Mouse (Mus musculus): ENCODE measurements around the gene Ltbr.
"Not testable (repeated sequence)": the region's sequence is repeated elsewhere in the genome, so short reads cannot be mapped to it uniquely, and the experiment has no call there.

The Ltbr gene

GRCm38 (mm10) chr6:125312581-125313355 lies 917 bp downstream of the Ltbr start:
- DNase-seq (ENCODE audit: extremely low spot score, low read depth, low spot score): no peak

- no peak for DNase-seq (ENCODE audit: extremely low spot score, low read depth, low spot score)
These were observed 1.5 kb downstream of the Ltbr start for GRCm38 (mm10) chr6:125312171-125312570.

GRCm38 (mm10) chr6:125309406-125309805 lies 4.3 kb downstream of the Ltbr start:
- no peak for DNase-seq (ENCODE audit: extremely low spot score, low read depth, low spot score)

GRCm38 (mm10) chr6:125308921-125309320 lies 4.8 kb downstream of the Ltbr start:
- no peak for DNase-seq (ENCODE audit: extremely low spot score, low read depth, low spot score)

- DNase-seq (ENCODE audit: extremely low spot score, low read depth, low spot score): no peak
These were observed 6.6 kb downstream of the Ltbr start for GRCm38 (mm10) chr6:125307091-125307490.

GRCm38 (mm10) chr6:125305465-125305864 lies 8.2 kb downstream of the Ltbr start:
- DNase-seq (ENCODE audit: extremely low spot score, low read depth, low spot score): no peak

GRCm38 (mm10) chr6:125304408-125304807 lies 9.3 kb downstream of the Ltbr start:
- DNase-seq (ENCODE audit: extremely low spot score, low read depth, low spot score): not testable (repeated sequence)

GRCm38 (mm10) chr6:125303242-125303641 lies 10.4 kb downstream of the Ltbr start:
- DNase-seq (ENCODE audit: extremely low spot score, low read depth, low spot score): no peak

GRCm38 (mm10) chr6:125302231-125302982 lies 11.3 kb downstream of the Ltbr start:
- no peak for DNase-seq (ENCODE audit: extremely low spot score, low read depth, low spot score)

- DNase-seq (ENCODE audit: extremely low spot score, low read depth, low spot score): no peak
These were observed 12.7 kb downstream of the Ltbr start for GRCm38 (mm10) chr6:125300982-125301381.

GRCm38 (mm10) chr6:125297149-125297820 lies 16.4 kb downstream of the Ltbr start:
- DNase-seq (ENCODE audit: extremely low spot score, low read depth, low spot score): no peak

- no peak for DNase-seq (ENCODE audit: extremely low spot score, low read depth, low spot score)
These were observed 19.6 kb downstream of the Ltbr start for GRCm38 (mm10) chr6:125294049-125294448.

GRCm38 (mm10) chr6:125292256-125292655 lies 21.4 kb downstream of the Ltbr start:
- DNase-seq (ENCODE audit: extremely low spot score, low read depth, low spot score): no peak

GRCm38 (mm10) chr6:125291329-125291728 lies 22.4 kb downstream of the Ltbr start:
- DNase-seq (ENCODE audit: extremely low spot score, low read depth, low spot score): no peak

GRCm38 (mm10) chr6:125288730-125289129 lies 25.0 kb downstream of the Ltbr start:
- no peak for DNase-seq (ENCODE audit: extremely low spot score, low read depth, low spot score)

- DNase-seq (ENCODE audit: extremely low spot score, low read depth, low spot score): no peak
These were observed 26.7 kb downstream of the Ltbr start for GRCm38 (mm10) chr6:125286944-125287343.

GRCm38 (mm10) chr6:125285890-125286289 lies 27.8 kb downstream of the Ltbr start, which contains the start of gene Tuba3a:
Gene Tuba3a, minus strand, starts transcription at chr6:125286042.
- DNase-seq (ENCODE audit: extremely low spot score, low read depth, low spot score): no peak

- DNase-seq (ENCODE audit: extremely low spot score, low read depth, low spot score): no peak
These were observed 28.9 kb downstream of the Ltbr start for GRCm38 (mm10) chr6:125284751-125285150.

GRCm38 (mm10) chr6:125284250-125284649 lies 29.4 kb downstream of the Ltbr start:
- DNase-seq (ENCODE audit: extremely low spot score, low read depth, low spot score): no peak

- DNase-seq (ENCODE audit: extremely low spot score, low read depth, low spot score): not testable (repeated sequence)
These were observed 31.0 kb downstream of the Ltbr start for GRCm38 (mm10) chr6:125282721-125283120.

GRCm38 (mm10) chr6:125279729-125280128 lies 34.0 kb downstream of the Ltbr start:
- DNase-seq (ENCODE audit: extremely low spot score, low read depth, low spot score): no peak
